Mouse (Mus musculus) brain, adult 10 weeks (tissue): ENCODE data around the gene Plxnd1. TPM values are rescaled to one million over a fixed set of nuclear protein-coding genes. Genes with fewer than 3 reads are reported as not detected.

Experiments
- polyA plus RNA-seq: library from polyadenylated mRNA; stranded (reverse); fragments of 350-450 nt; fragmentation: Illumina TruSeq; extraction: RNeasy Lipid Tissue Mini Kit (QIAGEN cat#74804); gene quantifications from one replicate; pipeline ENCODE4 v1.2.3, GENCODE M21; 2015; ENCODE audit warnings: low read depth, low replicate concordance

The Plxnd1 gene
- polyA plus RNA-seq: 61.0 TPM

DNA sequence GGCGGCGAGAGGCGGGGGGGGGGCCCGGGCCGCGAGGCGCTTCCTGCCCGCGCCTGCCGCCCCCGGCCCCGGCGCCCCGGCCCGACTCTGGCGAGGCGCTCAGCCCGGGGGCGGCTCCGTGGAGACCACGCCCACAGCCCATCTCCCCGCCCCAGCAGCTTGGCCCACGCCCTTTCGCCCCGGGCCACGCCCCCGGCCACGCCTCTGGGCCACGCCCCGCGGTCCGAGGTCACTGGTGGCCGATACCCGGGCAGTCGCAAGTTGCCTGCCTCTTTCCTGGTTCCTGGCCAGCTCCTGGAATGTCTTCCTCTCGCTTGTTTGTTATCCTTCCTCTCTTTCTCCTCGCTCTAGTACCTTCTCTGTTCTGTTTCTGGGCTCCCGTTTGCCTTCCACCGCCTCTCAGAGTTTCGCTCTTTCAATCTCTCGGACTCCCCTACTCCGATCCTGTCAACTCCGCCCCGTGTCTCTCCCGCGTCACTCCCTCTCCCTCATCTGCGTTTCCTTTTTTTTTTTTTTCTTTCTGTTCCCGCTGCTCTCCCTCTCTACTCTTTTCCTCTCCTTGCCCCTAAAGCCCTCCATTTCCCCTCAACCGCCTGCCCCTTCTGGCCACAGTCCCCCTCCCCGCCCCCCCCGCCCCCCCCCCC, at the start of gene Plxnd1:
Gene Plxnd1 (minus strand): TSS at position 129 of the 644 bp plus-strand sequence.

DNA sequence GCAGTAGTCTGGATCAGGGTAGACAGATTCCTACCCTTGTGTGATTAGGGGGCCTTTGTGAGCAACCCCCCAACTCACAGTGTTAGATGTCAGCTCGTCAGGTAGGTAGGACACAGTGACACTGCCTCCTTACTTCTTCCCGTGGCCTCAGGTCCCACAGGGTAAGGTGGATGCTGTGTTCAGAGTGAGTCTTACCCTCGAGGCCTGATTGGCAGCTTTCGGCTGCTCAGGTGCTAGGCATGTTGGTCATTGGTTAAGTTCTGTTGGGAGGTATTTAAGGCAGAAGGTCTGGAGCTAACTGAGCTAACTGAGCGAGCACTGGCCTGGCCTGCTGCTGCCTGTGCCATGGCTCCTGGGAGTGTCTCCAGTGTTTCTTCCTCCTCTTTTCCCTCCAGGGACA, 50.2 kb downstream of the Plxnd1 start, which contains the start of gene H1foo:
Gene H1foo (plus strand): TSS at position 301 of the 400 bp plus-strand sequence.

DNA sequence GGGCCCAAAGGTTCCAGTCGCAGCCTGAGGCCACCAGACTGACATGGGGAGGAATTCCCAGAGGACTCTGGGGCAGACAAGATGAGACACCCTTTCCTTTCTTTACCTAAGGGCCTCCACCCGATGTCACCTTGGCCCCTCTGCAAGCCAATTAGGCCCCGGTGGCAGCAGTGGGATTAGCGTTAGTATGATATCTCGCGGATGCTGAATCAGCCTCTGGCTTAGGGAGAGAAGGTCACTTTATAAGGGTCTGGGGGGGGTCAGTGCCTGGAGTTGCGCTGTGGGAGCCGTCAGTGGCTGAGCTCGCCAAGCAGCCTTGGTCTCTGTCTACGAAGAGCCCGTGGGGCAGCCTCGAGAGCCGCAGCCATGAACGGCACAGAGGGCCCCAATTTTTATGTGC, 63.2 kb downstream of the Plxnd1 start, which contains the start of gene Rho:
Gene Rho (plus strand): TSS at position 110 of the 400 bp plus-strand sequence.

Other genes with a start within 250 kb of the Plxnd1 start
- gene Tmem40, start 232.6 kb downstream of the Plxnd1 start, polyA plus RNA-seq: 5.3 TPM
- gene Cand2, start 220.5 kb downstream of the Plxnd1 start, polyA plus RNA-seq: 1.6 TPM
- 1,156 TPM for gene Rpl32, start 186.3 kb downstream of the Plxnd1 start, polyA plus RNA-seq
- 5.6 TPM for gene Efcab12, start 156.6 kb downstream of the Plxnd1 start, polyA plus RNA-seq
- gene Mbd4, start 141.6 kb downstream of the Plxnd1 start, polyA plus RNA-seq: 7.2 TPM
- 19.4 TPM for gene Ift122, start 141.5 kb downstream of the Plxnd1 start, polyA plus RNA-seq
- 0.24 TPM for gene Rho, start 63.3 kb downstream of the Plxnd1 start, polyA plus RNA-seq
- gene H1foo, start 50.1 kb downstream of the Plxnd1 start, polyA plus RNA-seq: not detected
- gene Tmcc1, start 198.5 kb upstream of the Plxnd1 start, polyA plus RNA-seq: 40.3 TPM
- 66.8 TPM for gene Washc2, start 213.0 kb upstream of the Plxnd1 start, polyA plus RNA-seq